Mouse (Mus musculus) adrenal gland, postnatal 4 days (tissue): ENCODE data around the gene Dag1. TPM values are rescaled to one million over a fixed set of nuclear protein-coding genes. Genes with fewer than 3 reads are reported as not detected.
A peak's percentile ranks its signal among the peaks of the same experiment; 100 is the strongest.
"Not testable (repeated sequence)": the region's sequence is repeated elsewhere in the genome, so short reads cannot be mapped to it uniquely, and the experiment has no call there.

Experiments used
- DNase-seq, 2 experiments: peaks; one replicate each; pipeline ENCODE4 v3.0.0; 2021 to 2022; ENCODE audit warnings: low spot score in 2 of 2, mixed read lengths in 2 of 2
- long read RNA-seq, 2 experiments: library from polyadenylated mRNA; stranded (forward); transcript quantifications; one replicate each; pipeline ENCODE4 v2.0.0; 2021
- total RNA-seq, 2 experiments: library from RNA; stranded (reverse); gene quantifications; 2 replicates each; pipeline ENCODE4 v1.2.3; 2021

Gene Dag1
- 100 to 1,000 TPM; 158 to 188 TPM for total RNA-seq
- long read RNA-seq, experiment 1, full-length matches to known transcripts: 1 of 14 reads
- long read RNA-seq, experiment 1, partial matches to known transcripts: 0 of 14 reads
- long read RNA-seq, experiment 1, other reads (novel, unspliced or antisense): 13 of 14 reads
- long read RNA-seq, experiment 2, partial matches to known transcripts: 0 of 59 reads
- long read RNA-seq, experiment 2, other reads (novel, unspliced or antisense): 59 of 59 reads

- DNase-seq: peak; percentile 98 to 100
These were observed at the start of gene Dag1 for GRCm38 (mm10) chr9:108263690-108264190. Dag1 (minus strand) TSS chr9:108263958.

GRCm38 (mm10) chr9:108308141-108308540, 44.4 kb upstream of the Dag1 start:
- DNase-seq: no peak

GRCm38 (mm10) chr9:108307021-108307807, 43.5 kb upstream of the Dag1 start:
- DNase-seq: no peak

- DNase-seq: peak; percentile 65 to 70
These were observed 42.8 kb upstream of the Dag1 start for GRCm38 (mm10) chr9:108306571-108306980.

- peak; percentile 89 to 96 for DNase-seq
These were observed 42.1 kb upstream of the Dag1 start, which contains the start of the genes Rhoa and Tcta for GRCm38 (mm10) chr9:108305629-108306520. Rhoa (plus strand) TSS chr9:108306129. Tcta (minus strand) TSS chr9:108306160.

GRCm38 (mm10) chr9:108305170-108305569, 41.4 kb upstream of the Dag1 start:
- DNase-seq: no peak

- no peak for DNase-seq
These were observed 41.0 kb upstream of the Dag1 start for GRCm38 (mm10) chr9:108304716-108305115.

GRCm38 (mm10) chr9:108301853-108302252, 38.1 kb upstream of the Dag1 start:
- DNase-seq: no peak

GRCm38 (mm10) chr9:108296453-108297355, 32.9 kb upstream of the Dag1 start, which contains the start of gene Amt:
Amt (plus strand) TSS chr9:108296853.
- no peak for DNase-seq

GRCm38 (mm10) chr9:108290773-108291172, 27.0 kb upstream of the Dag1 start:
- no peak for DNase-seq

GRCm38 (mm10) chr9:108290016-108290750, 26.4 kb upstream of the Dag1 start, which contains the start of gene Nicn1:
Nicn1 (plus strand) TSS chr9:108290429.
- DNase-seq: peak; percentile 37 to 78

GRCm38 (mm10) chr9:108289347-108289746, 25.6 kb upstream of the Dag1 start:
- no peak for DNase-seq

- DNase-seq: not testable (repeated sequence)
These were observed 23.9 kb upstream of the Dag1 start for GRCm38 (mm10) chr9:108287526-108288238.

GRCm38 (mm10) chr9:108284410-108284809, 20.7 kb upstream of the Dag1 start:
- DNase-seq: peak; percentile 32 to 49

GRCm38 (mm10) chr9:108280071-108280828, 16.5 kb upstream of the Dag1 start:
- peak in 1 of 2 experiments; percentile 38 for DNase-seq

GRCm38 (mm10) chr9:108278697-108279450, 15.1 kb upstream of the Dag1 start:
- no peak for DNase-seq

- no peak for DNase-seq
These were observed 11.5 kb upstream of the Dag1 start for GRCm38 (mm10) chr9:108275331-108275659.
